Mouse (Mus musculus): Measurements from ENCODE around the gene Efhd2.

- no peak for TF ChIP-seq CTCF (IDR thresholded peaks at IDR 0.05; ENCODE audit: low read depth, low read length)
- no peak for TF ChIP-seq POLR2A (IDR thresholded peaks at IDR 0.05; ENCODE audit: insufficient read depth, low read length)
- no peak for TF ChIP-seq EP300 (IDR thresholded peaks at IDR 0.05; ENCODE audit: insufficient read depth, low read depth, low read length)
Measured at GRCm38 (mm10) chr4:141827401-141827800, 47.3 kb downstream of the Efhd2 start.

Measured in ES-Bruce4 (cell line).